Mouse (Mus musculus) spleen, adult 18-20 months (tissue): ENCODE data around the gene Gpr39.
"Not testable (repeated sequence)": the region's sequence is repeated elsewhere in the genome, so short reads cannot be mapped to it uniquely, and the experiment has no call there.

Experiments
- DNase-seq, 2 experiments: peaks; one replicate each; pipeline ENCODE4 v3.0.0; 2022; ENCODE audit warnings: mixed read lengths in 2 of 2

Gene Gpr39

DNA sequence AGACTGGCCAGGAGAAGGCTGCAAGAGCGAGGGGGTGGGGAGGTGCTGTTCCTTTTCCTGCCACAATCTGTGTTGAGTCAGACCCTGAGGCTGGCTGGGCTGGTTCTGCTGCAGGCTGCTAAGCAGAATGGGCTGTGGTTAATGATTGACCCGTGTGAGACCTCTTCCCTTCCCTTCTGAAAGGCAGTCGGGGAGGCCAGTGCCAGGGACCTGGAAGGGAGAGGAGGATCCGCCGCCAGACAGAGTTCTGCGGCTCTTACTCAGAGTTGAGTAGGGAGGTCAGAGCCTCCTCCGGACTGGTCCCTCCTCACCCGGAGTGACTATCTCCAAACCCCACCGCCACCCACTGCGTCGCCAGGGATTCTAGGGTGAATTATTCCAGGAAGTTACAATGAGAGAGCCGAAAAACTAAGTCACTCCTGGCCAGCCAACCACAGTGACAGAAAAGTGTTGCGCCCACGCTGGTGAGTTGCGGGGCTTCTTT is at the start of gene Gpr39:
Gene Gpr39, plus strand, starts transcription at position 206 of the 484 bp plus-strand sequence.
- no peak for DNase-seq

DNA sequence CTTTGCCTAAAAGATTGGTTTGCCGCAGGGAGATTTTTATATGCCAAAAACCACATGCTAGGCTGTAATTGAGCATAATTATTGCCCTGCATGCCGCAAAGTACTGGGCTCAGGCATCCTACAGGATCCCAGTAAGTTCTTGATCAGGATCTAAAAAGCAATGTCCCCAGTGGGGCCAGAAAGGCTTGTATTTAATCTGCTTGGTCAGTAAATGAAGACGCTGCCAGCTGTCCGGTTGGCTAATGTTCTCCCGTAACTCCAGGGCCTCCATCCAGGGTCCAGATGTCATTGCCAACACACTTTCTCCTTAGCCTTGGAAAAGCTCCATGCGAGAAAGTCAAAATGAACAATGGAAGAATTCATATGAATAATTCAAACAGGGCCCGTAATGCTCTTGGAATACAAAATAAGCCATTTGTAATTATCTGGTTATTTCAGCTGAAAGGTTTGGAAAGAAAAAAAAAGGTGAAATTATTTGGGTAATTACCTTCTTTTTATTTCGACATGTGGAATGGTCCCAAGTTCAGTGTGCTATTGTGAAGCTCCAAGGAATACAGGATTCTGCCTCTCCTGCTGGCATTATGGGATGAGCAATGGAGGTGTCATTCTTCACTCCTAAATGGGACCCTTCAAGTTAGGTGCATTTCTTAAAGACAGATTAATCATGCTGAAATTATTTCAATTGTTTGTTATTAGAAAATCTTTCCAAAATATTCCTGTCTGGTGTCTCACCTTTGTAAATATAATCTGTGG is 37.1 kb upstream of the Gpr39 start:
- DNase-seq: no peak

DNA sequence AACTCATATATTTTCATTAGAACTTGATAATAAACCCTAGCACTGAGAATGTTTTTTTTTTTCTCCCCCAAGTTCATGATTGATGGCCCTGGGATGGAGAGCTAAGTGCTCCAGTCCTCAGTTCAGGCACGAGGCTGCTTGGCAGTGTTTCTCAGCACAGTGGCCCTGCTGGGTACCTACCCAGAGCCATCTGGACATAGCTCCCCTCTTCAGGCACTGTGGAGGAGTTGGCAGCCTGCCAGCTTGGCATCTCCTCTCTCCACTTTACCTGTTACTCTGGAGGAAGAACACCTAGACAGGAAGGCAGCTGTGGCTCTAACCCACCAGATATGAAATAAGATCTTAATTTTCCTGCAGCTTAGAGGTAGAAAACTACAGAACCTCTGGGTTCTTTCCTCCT is 33.2 kb upstream of the Gpr39 start:
- no peak for DNase-seq

DNA sequence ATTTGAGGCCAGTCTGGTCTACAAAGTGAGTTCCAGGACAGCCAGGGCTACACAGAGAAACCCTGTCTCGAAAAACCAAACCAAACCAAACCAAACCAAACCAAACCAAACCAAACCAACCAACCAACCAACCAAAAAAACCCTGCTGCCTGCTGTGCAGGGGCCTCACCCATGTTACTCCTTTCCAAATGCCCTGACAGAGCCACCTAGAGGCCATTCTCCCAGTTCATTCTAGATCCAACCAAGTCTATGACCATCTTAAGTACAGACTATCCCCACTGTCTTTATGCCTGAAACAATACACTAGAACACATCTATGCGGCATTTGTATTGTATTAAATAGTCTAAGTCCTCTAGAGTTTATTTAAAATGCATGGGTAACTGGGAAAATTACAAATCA is 30.0 kb upstream of the Gpr39 start:
- not testable (repeated sequence) for DNase-seq

DNA sequence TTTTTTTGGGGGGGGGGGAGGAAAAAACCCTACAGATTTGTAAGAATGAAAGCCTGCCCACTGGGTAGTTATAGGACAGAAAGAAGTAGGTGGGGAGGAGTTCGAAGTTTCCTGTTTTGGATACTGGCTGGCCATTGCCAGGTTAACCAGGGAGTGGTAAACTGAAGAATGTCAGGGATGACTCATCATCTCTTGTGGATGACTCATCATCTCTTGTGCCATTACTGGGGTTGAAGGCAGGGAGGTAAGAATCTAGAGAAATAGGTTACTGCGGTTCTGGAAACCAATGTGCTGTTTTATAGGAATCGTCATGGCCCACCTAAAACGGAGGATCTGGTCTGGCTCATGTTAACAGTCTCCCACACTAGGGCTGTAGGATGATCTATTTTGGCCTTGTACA is 28.8 kb upstream of the Gpr39 start:
- no peak for DNase-seq

DNA sequence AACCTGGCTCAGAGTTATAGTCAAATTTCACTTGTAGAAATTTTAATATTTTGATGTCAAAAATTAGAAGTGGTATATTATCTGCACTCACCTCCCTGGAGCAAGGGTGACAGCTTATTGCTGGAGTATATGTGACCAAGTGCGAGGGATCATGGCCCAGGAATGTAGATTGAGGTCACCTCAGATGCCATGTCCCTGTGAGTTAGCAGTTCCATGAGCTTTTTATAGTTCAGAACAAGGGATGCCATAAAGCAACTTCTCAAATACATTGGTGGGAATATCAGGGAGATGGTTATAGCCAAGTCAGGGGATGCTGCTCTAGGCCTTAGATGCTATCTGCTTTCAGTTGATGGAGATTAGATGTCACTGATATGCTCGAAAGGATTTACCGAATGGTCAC is 27.7 kb upstream of the Gpr39 start:
- no peak for DNase-seq

DNA sequence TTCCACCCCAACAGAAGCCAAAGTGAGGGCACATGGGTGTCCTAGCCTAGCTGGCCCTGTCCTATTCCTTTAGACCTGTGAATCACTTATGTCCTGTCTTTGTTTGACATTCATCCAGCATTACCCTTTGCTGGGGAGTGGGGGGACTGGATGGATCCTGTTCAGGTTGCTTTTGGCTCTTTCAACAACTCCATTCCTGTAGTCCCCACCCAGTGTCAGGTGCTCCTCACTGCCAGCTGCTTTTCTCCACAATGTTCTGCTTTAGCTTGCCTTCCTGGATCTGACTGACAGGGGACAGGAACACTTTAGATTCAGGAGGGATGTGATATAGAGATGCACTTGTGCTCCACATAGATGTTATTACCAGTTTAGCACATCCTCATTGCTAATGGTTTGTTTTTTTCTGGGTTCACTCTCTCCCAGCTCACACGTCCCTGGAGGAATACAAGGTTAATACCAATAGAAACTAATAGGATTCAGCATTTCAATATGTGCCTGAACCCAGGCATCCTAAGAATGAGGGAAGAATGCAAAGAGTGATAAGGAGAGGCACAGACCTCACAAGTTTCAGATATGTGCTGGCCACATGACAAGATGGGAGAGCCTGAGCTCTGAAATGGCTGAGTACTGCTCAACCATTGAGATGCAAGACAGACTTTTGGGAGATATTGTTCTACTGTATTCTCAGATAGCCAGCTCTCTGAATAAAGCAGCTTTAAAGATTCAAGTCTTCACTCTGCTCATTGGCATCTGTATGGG is 23.8 kb upstream of the Gpr39 start:
- DNase-seq: no peak

DNA sequence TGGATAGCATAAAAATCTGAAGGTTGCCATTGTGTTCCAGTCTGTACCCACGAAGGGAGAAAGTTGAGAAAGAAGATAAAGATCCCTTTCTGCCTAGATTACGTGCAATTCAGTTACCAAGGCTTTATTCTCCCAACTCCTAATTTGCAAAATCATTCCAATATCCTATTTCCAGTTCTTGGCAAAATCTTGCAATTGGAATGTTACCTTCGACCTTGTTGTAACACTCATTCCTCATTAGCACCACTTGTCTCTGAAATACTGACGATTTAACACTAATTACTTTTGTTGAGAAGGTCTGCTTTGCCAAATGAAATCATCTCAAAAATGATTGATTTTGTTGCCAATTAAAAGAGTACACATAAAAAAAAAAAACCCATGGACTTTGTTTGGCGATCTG is 19.4 kb upstream of the Gpr39 start:
- DNase-seq: no peak

DNA sequence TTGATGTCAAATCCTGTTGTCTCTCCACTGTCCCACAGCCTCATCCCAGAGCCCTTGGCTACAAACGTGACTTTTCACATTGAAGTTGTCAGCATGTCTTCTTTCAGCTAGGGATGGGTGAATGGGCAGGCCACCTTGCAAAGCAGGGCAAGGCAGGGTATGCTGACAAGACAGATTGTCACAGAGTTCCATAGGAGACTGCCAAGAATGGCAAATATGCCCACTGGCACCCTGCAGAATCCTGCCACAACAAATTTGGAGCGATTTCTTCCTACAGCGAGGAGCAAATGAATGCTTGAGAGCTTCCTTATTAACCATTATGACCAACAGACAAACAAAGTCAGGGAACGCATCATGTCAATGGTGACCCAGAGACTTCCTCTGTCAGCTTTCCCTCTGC is 16.6 kb upstream of the Gpr39 start:
- no peak for DNase-seq

DNA sequence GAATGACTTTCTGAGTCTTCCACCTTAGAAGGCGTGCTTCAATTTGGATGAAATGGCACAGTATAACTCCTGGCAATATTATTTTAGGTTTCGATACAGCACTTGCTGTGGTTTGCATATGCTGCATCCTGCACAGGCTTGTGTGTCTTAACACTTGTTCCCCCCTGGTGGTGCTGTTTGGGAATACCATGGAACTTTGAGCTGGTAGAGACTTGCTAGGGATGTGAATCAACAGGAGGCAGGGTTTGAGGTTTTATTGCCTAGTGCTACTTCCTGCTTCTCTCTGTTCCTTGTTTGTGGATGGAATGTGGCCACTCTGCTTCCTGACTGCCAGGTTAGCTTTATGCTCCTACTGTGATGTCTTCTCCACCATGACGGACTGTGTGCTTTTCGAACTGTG is 15.9 kb upstream of the Gpr39 start:
- no peak for DNase-seq

DNA sequence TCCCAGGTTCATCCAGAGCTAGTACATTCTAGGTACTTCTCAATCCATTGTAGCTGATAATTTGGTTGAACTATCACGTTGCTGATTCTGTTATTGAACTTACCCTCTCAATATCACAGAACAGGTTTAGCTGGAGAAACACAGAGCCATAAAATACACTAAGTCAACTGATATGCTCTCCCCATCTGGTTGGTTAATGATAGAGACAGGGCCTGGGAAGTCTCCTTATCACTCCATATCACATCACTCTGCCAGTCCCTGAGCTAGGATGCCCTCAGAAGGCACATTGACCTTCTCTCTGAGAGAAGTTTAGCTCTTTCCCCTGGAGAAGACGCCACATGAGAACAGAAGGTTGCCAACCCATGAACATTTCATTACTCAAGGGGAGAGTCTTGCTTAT is 14.7 kb upstream of the Gpr39 start:
- DNase-seq: no peak

DNA sequence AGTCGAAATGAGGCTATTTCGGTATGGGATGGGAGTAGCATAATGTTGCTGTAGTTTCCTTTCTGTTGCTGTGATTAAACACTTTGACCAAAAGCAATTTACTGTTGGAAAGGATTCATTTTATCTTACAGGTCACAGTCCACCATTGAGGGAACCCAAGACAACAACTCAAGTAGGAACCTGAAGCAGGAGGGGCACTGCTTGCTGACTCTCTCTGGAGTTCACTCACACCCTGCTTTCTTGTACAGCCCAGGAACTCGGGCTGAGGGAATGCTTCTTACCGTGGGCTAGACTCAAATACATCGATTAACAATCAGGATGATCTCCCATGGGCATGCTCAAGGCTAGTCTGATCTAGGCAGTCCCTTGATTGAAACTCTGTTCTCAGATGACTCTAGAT is 14.1 kb upstream of the Gpr39 start:
- no peak for DNase-seq

DNA sequence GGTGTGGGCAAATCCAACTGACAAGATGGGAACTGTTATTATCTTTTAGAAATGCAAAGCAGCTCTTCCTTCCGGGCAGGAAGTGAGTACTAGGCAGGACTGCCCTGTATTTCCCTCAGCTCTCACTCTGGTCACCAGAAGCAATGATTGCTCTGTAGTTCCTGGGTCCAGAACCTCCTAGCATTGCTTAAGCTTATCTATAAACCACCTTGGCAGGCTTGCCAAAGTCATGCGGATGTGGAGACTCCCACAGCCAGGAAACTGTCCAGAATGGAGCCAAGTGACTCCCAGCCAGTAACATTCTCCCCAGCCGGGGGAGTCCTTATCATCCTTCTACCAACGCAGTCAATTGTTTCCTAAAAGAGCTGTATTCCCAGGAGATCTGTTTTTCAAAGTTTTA is 13.7 kb upstream of the Gpr39 start:
- no peak for DNase-seq

DNA sequence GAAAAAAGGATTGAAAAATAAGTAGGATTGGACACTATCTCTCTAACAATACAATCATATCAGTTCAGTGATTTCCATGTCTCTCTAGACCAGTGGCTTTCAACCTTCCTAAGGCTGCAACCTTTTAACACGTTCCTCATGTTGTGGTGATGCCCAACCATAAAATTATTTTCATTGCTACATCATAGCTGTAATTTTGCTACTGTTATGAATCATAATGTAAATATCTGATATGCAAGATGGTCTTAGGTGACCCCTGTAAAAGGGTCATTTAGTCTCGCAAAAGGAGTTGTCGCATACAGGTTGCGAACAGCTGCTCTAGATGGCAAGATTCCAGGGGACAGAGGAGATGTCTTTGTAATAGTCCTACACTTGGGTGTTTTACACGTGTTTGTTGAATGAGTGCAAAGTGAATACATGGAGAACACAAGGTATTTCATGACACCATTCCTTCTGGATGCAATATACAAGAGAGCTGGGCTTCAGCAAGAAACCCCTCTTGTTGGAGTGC is 11.6 kb upstream of the Gpr39 start:
- DNase-seq: no peak

DNA sequence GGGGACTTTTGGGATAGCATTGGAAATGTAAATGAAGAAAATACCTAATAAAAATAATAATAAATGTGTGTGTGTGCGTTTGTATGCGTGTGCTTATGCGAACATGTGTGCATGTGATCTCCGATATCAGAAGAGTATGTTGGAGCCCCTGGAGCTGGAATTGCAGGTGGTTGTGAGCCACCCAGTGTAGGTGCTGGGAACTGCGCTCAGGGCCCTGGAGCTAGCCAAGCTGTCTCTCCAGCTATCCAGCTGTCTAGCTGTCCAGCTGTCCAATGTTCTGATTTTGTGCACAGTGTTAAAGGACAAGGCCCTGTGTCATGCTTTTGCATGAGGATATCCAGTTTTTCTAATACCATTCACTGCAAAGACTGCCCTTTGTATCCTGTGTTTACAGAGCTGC is 7.8 kb upstream of the Gpr39 start:
- DNase-seq: no peak

DNA sequence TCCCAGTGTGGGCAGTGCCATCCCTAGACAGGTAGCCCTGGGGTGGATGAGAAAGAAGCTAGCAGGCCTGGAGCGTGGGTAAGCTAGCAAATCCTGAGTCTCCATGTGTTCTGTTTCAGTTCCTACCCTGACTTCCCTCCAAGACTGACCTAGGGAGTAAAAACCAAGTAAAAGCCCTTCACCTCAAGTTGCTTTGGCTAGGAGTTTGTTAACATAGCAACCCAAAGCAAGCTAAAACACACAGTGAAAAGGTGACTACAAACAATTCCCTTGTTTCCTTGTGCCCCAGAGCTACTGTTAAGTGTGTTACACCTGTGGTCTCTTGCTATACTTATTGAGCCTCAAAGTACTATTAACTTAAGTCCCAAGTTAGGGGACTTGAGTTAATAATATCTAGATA is 1.6 kb upstream of the Gpr39 start:
- no peak for DNase-seq

DNA sequence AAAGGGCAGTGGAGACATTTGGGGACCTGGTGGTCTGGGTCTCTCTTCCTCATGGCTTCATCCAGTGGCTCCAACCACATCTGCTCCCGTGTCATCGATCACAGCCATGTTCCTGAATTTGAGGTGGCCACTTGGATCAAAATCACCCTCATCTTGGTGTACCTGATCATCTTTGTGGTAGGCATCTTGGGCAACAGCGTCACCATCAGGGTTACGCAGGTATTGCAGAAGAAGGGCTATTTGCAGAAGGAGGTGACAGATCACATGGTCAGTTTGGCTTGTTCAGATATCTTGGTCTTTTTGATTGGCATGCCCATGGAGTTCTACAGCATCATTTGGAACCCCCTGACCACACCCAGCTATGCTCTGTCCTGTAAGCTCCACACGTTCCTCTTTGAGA is 491 bp downstream of the Gpr39 start:
- DNase-seq: no peak

DNA sequence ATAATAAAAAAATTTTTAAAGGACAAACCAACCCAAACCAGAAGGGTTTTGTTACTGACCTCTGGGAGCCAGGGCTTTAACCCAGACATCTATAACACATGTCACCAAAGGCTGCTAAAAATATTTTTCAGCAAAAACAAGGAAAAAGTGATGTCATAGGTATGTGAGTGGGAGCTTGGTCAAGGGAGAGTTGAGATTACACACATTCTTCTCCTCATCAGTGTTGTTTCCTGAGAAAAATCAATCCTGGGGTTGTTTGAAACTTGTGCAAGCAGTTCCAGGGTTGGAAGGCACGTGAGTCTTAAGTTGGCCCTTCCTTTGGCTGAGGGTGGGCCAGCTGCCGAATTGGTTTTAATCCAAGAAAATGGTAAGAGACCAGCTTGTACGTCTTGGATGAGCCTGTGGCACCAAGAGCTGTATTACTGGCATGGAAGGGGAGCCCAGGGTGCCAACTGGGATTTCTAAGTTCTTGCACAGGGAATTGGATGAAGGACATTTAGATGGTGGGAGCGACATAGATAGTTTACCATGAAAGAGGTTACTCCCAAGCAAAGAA is 2.8 kb downstream of the Gpr39 start:
- no peak for DNase-seq

DNA sequence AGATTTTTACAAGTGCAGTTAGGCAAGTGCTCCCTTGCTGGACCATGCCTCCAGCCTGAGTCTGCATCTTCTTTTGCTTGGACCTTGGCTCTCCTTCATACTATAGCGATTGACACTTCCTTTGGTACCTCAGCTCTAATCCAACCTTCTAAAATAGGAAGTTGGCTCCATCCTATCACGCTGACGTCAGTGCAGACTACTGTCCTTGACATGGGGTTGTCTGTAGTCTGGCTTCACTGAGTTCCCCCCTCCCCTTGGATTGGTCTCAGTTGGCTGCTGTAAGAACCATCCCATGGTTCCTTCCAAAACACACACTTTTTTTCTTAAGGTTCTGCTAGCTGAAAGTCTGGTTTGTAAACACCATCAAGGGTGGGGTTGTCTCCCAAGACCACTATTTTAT is 7.6 kb downstream of the Gpr39 start:
- no peak for DNase-seq

DNA sequence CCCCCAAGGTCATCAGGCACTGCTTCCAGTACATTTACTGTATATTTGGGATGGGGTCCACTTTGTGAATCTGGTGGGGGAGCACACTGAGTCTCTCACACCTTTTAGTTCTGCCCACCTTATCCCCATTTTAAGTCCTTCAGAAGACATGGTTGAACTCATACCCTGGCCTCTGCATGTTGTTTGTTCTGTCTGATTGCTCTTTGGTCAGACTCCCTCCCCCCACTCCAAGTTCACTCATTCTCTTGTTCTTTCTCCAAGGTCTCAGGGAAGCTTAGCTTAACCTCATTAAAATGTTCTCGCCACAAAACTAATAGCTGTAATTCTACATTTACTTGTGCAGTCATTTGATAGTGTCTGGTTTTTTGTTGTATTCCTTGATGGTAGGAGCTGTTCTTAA is 8.5 kb downstream of the Gpr39 start:
- DNase-seq: no peak

DNA sequence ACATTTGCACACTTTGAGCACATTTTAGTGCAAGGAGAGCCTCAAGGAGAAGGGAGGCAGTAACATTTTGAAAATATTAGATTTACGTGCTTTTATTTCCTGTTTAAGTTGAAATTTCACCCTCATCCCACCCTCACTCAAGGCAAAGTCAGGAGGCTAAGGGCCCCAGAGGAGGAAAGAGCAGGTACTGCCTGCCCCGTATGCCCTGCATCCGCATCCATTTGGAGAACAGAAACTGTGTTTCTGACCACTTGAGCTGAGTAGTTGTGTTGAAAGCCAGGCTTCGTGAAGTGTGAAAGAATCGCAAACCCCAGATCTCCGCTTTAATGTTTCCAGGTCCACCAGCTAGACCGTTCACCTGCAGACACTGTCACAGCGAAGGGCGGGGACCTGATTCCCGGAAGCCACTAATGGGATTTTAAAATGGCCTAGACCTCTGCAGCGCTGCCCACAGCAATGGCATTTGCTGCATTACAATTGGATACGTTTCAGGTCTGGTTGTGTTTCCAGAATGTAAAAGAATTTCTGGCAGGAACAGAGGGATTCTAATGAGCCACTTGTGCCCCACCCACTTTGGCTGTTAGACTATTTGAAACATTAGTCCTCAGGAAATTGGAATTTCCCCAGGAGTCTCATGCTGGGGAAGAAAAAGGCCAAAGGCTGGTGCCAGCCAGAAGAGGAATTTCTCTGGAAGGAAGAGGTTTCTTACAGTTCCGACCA is 11.1 kb downstream of the Gpr39 start:
- no peak for DNase-seq

DNA sequence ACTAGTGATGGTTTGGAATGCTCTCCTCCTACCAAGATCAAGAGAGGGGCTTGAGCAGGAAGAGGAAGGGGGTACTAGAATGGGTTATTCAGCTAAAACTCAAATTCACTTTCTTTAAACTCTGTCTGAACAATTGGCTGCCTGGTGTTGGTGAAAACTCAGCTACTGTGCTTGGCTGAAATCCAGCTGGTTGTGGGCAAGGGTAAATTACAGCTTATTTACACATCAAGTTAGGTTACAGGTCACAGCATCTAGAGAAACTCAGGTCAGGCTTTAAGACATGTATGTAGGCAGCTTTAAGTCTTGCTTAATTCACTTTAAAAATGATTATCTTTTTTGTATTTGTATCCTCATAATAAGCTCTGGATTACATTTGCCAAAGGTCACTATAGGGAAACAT is 16.7 kb downstream of the Gpr39 start:
- DNase-seq: no peak

DNA sequence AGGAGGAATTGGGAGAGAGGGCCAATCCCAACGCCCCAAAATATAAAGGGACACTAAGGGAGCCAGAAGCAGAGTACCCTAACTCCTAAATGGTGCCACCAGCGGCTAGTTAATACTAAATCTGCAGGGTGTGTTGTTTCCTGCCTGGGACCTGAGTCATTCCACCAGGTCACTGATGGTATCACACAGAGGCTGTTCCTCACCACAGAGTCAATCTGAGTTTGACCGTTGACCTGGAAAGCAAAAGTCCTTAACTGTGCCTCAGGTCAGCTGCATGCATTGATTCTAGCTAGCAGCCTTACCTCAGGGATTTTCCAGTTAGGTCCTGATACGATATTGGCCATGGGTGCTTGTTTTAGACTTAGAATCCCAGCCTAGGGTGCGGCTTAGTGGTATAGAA is 17.5 kb downstream of the Gpr39 start:
- no peak for DNase-seq
